Mouse (Mus musculus) ES-CJ7 (cell line): Measurements from ENCODE around the gene Tmco4.

ENCODE experiments used
- DNase-seq: peaks from one replicate; pipeline ENCODE4 v3.0.0; 2011; ENCODE audit warnings: low read depth, low spot score

Gene Tmco4

GRCm38 (mm10) chr4:139091066-139091465 lies 118.4 kb downstream of the Tmco4 start:
- DNase-seq: no peak

GRCm38 (mm10) chr4:139091478-139092355 lies 119.0 kb downstream of the Tmco4 start:
- peak; percentile 40 for DNase-seq

- DNase-seq: no peak
Observed at GRCm38 (mm10) chr4:139092356-139093195, 119.9 kb downstream of the Tmco4 start, which contains the start of gene Nbl1. Gene Nbl1 (minus strand): TSS chr4:139092993.

GRCm38 (mm10) chr4:139093196-139093530 lies 120.5 kb downstream of the Tmco4 start:
- no peak for DNase-seq

- DNase-seq: no peak
Observed at GRCm38 (mm10) chr4:139095406-139095805, 122.7 kb downstream of the Tmco4 start.

- DNase-seq: no peak
Observed at GRCm38 (mm10) chr4:139096201-139096600, 123.5 kb downstream of the Tmco4 start.

- peak; percentile 58 for DNase-seq
Observed at GRCm38 (mm10) chr4:139100326-139100725, 127.6 kb downstream of the Tmco4 start.

- no peak for DNase-seq
Observed at GRCm38 (mm10) chr4:139101546-139101945, 128.9 kb downstream of the Tmco4 start.

GRCm38 (mm10) chr4:139105453-139105852 lies 132.8 kb downstream of the Tmco4 start:
- no peak for DNase-seq
